Mouse (Mus musculus) B cell, adult 2 months (primary cell): ENCODE data around the gene Bst2.
A peak's percentile ranks its signal among the peaks of the same experiment; 100 is the strongest.

Experiments used
- DNase-seq, 2 experiments: peaks; one replicate each; pipeline ENCODE4 v3.0.0; 2022

Gene Bst2

GRCm38 (mm10) chr8:71537028-71537867, at the start of gene Bst2:
Bst2 (minus strand) TSS chr8:71537456.
- peak; percentile 85 to 87 for DNase-seq

- peak; percentile 61 to 62 for DNase-seq
These were observed 49.6 kb upstream of the Bst2 start for GRCm38 (mm10) chr8:71586891-71587290.

GRCm38 (mm10) chr8:71580201-71580600, 42.9 kb upstream of the Bst2 start:
- DNase-seq = no peak

GRCm38 (mm10) chr8:71579476-71579875, 42.2 kb upstream of the Bst2 start:
- DNase-seq = no peak

- no peak for DNase-seq
These were observed 41.8 kb upstream of the Bst2 start for GRCm38 (mm10) chr8:71579009-71579408.

GRCm38 (mm10) chr8:71577856-71578387, 40.7 kb upstream of the Bst2 start:
- DNase-seq = no peak

GRCm38 (mm10) chr8:71575020-71575419, 37.8 kb upstream of the Bst2 start:
- no peak for DNase-seq

- DNase-seq = no peak
These were observed 37.2 kb upstream of the Bst2 start for GRCm38 (mm10) chr8:71574426-71574825.

GRCm38 (mm10) chr8:71572847-71573633, 35.8 kb upstream of the Bst2 start:
- no peak for DNase-seq

GRCm38 (mm10) chr8:71572077-71572476, 34.8 kb upstream of the Bst2 start:
- no peak for DNase-seq

- peak; percentile 88 to 90 for DNase-seq
These were observed 33.2 kb upstream of the Bst2 start for GRCm38 (mm10) chr8:71570291-71570954.

GRCm38 (mm10) chr8:71569366-71570290, 32.4 kb upstream of the Bst2 start:
- DNase-seq = peak; percentile 86 to 87

- DNase-seq = no peak
These were observed 31.7 kb upstream of the Bst2 start for GRCm38 (mm10) chr8:71568941-71569340.

- no peak for DNase-seq
These were observed 31.2 kb upstream of the Bst2 start, which contains the start of gene Slc27a1 for GRCm38 (mm10) chr8:71568387-71568937. Slc27a1 (plus strand) TSS chr8:71568882.

- no peak for DNase-seq
These were observed 30.3 kb upstream of the Bst2 start for GRCm38 (mm10) chr8:71567587-71567986.

GRCm38 (mm10) chr8:71566501-71566900, 29.2 kb upstream of the Bst2 start, which contains the start of gene Nxnl1:
Nxnl1 (minus strand) TSS chr8:71566601.
- no peak for DNase-seq

- peak in 1 of 2 experiments; percentile 21 for DNase-seq
These were observed 26.7 kb upstream of the Bst2 start for GRCm38 (mm10) chr8:71563992-71564391.

- DNase-seq = peak; percentile 88 to 91
These were observed 25.5 kb upstream of the Bst2 start for GRCm38 (mm10) chr8:71562751-71563150.

GRCm38 (mm10) chr8:71561401-71561800, 24.1 kb upstream of the Bst2 start:
- DNase-seq = peak; percentile 78 to 81

GRCm38 (mm10) chr8:71560765-71561164, 23.5 kb upstream of the Bst2 start:
- DNase-seq = no peak

- DNase-seq = no peak
These were observed 22.8 kb upstream of the Bst2 start for GRCm38 (mm10) chr8:71560071-71560470.
